Mouse (Mus musculus): ENCODE results near the gene 1520401A03Rik.

Gene 1520401A03Rik

GRCm38 (mm10) chr17:23664556-23665021, 58.0 kb downstream of the 1520401A03Rik start:
- peak; percentile 90 for DNase-seq

DNA sequence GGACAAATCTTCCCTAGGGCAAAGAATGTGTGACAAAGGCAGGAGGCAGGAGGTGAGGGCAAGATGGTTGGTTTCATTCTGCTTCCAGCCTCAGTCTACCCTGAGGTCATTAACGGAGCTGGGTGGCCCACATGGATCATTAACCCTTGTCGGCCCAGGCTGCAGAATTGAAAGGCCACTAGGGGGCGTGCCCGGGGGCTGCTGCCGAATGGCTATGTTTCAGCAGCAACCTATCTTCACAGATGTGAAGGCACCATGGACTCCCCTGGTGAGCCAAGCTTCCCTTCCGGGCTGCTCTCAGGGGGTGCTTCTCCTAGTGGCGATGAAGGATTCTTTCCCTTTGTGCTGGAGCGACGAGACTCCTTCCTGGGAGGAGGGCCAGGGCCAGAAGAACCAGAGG, 61.1 kb downstream of the 1520401A03Rik start:
- peak; percentile 88 for DNase-seq

DNA sequence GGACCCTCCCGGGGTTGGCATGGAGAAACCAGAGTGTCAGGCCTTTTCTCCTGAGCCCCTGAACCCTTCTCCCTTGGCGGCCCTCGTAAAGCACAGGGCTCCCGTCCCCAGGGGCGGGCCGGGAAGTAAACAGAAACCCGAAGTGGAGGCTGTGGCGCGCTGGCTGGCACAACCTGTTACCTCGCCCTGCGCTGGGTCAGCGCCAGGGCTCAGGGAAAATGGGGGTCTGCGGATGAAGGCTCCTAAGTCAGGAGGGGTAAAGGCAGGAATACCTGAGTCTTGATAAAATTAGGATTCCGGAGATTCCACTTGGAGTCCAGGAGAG, 61.7 kb downstream of the 1520401A03Rik start:
- peak; percentile 87 for DNase-seq

- peak; percentile 89 for DNase-seq
These were observed 62.3 kb downstream of the 1520401A03Rik start, which contains the start of gene Bicdl2 for GRCm38 (mm10) chr17:23660117-23660875. Gene Bicdl2, plus strand, starts transcription at chr17:23660506.

DNA sequence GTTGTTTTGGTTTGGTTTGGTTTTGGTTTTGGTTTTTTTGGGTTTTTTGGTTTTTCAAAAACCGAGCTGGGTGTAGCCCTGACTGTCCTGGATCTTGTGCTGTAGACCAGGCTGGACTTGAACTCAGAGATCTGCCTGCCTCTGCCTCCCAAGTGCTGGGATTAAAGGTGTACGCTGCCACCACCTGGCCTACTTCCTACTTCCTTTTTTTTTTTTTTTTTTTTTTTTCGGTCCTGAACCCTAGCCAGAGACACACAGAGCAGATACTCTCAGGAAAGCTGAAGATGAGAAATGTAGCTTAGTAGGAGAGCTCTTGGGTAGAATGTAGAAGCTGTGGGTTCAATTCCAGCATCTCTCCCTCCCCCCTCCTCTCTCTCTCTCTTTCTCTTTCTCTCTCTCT, 64.1 kb downstream of the 1520401A03Rik start:
- no peak for DNase-seq
